ENCODE assay signal across 18 mouse cellular contexts in the genomic region with DNA sequence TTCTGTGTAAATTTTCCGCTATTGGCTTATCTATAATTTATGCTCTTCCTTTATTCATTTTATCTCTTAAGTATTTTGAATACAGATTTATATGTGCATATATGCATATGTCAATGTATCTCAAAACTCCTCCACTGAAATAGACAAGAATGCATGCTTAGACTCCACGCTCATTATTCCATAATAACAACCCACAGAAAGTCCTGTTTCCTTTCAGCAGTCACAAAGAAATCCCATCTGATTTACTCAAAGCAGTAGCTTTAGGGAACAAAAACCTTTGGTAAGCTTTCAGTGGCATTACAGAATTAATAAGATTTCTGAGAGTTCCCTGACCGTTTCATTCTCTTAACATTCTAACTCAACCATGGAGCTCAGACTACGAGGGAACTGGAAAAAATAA.
"Had no signal": no experiment of that assay in that cellular context is flagged by ENCODE, and none has a peak within 500 bp of the region (broad histone marks: within the 10 kb centered on the region; RNA-seq: fewer than 3 reads in every experiment).

No protein-coding gene starts in this region.

- ATAC-seq: liver, embryonic 12.5 days had no signal

- H3K27ac ChIP-seq: liver, embryonic 12.5 days; liver, embryonic 14.5 days; midbrain, embryonic 10.5 days; neural tube, embryonic 13.5 days; neural tube, embryonic 15.5 days; stomach, embryonic 15.5 days; stomach, postnatal 0 days had no signal

- H3K9ac ChIP-seq: liver, embryonic 12.5 days; liver, embryonic 14.5 days; lung, embryonic 14.5 days; neural tube, embryonic 13.5 days; neural tube, embryonic 15.5 days; stomach, embryonic 15.5 days had no signal

- H3K36me3 ChIP-seq: liver, embryonic 12.5 days; midbrain, embryonic 10.5 days; neural tube, embryonic 13.5 days; neural tube, embryonic 15.5 days; stomach, embryonic 15.5 days had no signal

- H3K4me1 ChIP-seq: liver, embryonic 12.5 days; neural tube, embryonic 13.5 days; neural tube, embryonic 15.5 days; stomach, embryonic 15.5 days had no signal

- H3K4me3 ChIP-seq: liver, embryonic 12.5 days; midbrain, embryonic 10.5 days; myocyte; neural tube, embryonic 13.5 days; neural tube, embryonic 15.5 days; stomach, embryonic 15.5 days had no signal

- H3K9me3 ChIP-seq: liver, embryonic 12.5 days; midbrain, embryonic 10.5 days; neural tube, embryonic 13.5 days; neural tube, embryonic 15.5 days; stomach, embryonic 15.5 days had no signal

- H3K4me2 ChIP-seq: liver, embryonic 12.5 days; lung, embryonic 14.5 days; neural tube, embryonic 13.5 days; neural tube, embryonic 15.5 days; stomach, embryonic 15.5 days had no signal

- DNase-seq: lung, adult 18-20 months; lung, embryonic 14.5 days; lung, postnatal 10 days; lung, postnatal 4 days; retina, postnatal 1 day; right cerebral cortex, adult 18-20 months; right cerebral cortex, postnatal 25 days; thymus, adult 2 months; thymus, postnatal 25 days; thymus, postnatal 4 days had no signal

- H3K27me3 ChIP-seq: liver, embryonic 12.5 days; neural tube, embryonic 13.5 days; neural tube, embryonic 15.5 days; stomach, embryonic 15.5 days had no signal
